Mouse (Mus musculus): ENCODE data around the gene Ttc26. TPM values are rescaled to one million over a fixed set of nuclear protein-coding genes. Genes with fewer than 3 reads are reported as not detected.
A peak's percentile ranks its signal among the peaks of the same experiment; 100 is the strongest.

Gene Ttc26
- total and polyA plus RNA-seq, 3 experiments, result 1.4 to 2.1 TPM; not detected in 1

GRCm38 (mm10) chr6:38351930-38352329 is 29.3 kb upstream of the Ttc26 start:
- TF ChIP-seq KAT2A (conservative IDR thresholded peaks at IDR 0.05; ENCODE audit: low read depth, low read length) (peak; percentile 45; the same call in 1 of the 2 replicates), ZNF384 (IDR thresholded peaks at IDR 0.05; ENCODE audit: low read depth, low read length) (peak; percentile 81), GABPA (IDR thresholded peaks at IDR 0.05; ENCODE audit: low read depth, low read length) (no peak), POLR2AphosphoS5 (IDR thresholded peaks at IDR 0.05; ENCODE audit: borderline replicate concordance, low read depth, low read length) (no peak), TAL1 (IDR thresholded peaks at IDR 0.05; ENCODE audit: low read length) (no peak), TBP (IDR thresholded peaks at IDR 0.05; ENCODE audit: low read depth, low read length) (peak; percentile 59; the same call in 1 of the 2 replicates), SIN3A (IDR thresholded peaks at IDR 0.05; ENCODE audit: low read length) (peak; percentile 78), ETS1 (IDR thresholded peaks at IDR 0.05; ENCODE audit: low read depth, low read length) (peak; percentile 73; the same call in 1 of the 2 replicates), MYC (IDR thresholded peaks at IDR 0.05; ENCODE audit: low read depth, low read length) (peak; percentile 78), UBTF (IDR thresholded peaks at IDR 0.05; ENCODE audit: borderline replicate concordance, insufficient read depth, low read depth, low read length) (no peak), MAZ (IDR thresholded peaks at IDR 0.05; ENCODE audit: low read depth, low read length) (no peak), RCOR1 (IDR thresholded peaks at IDR 0.05; ENCODE audit: low read depth, low read length) (peak; percentile 71), GATA1 (IDR thresholded peaks at IDR 0.05; ENCODE audit: low read depth, low read length) (peak; percentile 57), MAX (IDR thresholded peaks at IDR 0.05; ENCODE audit: low read length) (no peak; the same call in 1 of the 2 replicates), POLR2A (IDR thresholded peaks at IDR 0.05; ENCODE audit: control insufficient read depth in 1 of 2, insufficient read depth in 1 of 2, low read depth in 1 of 2, low read length in 2 of 2, poor library complexity in 1 of 2) (no peak), ELF1 (IDR thresholded peaks at IDR 0.05; ENCODE audit: low read depth, low read length) (peak; percentile 85), TCF12 (IDR thresholded peaks at IDR 0.05; ENCODE audit: low read depth, low read length) (peak; percentile 43; the same call in 1 of the 2 replicates), ZMIZ1 (IDR thresholded peaks at IDR 0.05; ENCODE audit: low read depth, low read length) (0 out of 2 replicates have a peak, but pooled peaks have one; percentile 5), CHD1 (IDR thresholded peaks at IDR 0.05; ENCODE audit: low read depth, low read length) (no peak), MEF2A (IDR thresholded peaks at IDR 0.05; ENCODE audit: extremely low read depth, insufficient replicate concordance, low read depth, low read length, poor library complexity, severe bottlenecking) (no peak), POLR2AphosphoS2 (IDR thresholded peaks at IDR 0.05; ENCODE audit: low read length) (no peak), ZC3H11A (IDR thresholded peaks at IDR 0.05; ENCODE audit: low read depth, low read length) (no peak), NELFE (IDR thresholded peaks at IDR 0.05; ENCODE audit: low read depth, low read length) (no peak; the same call in 1 of the 2 replicates), EP300 (IDR thresholded peaks at IDR 0.05; ENCODE audit: low read depth in 1 of 2, low read length in 2 of 2) (peak; percentile 51 to 78), USF1 (IDR thresholded peaks at IDR 0.05; ENCODE audit: low read depth, low read length) (no peak), MYB (IDR thresholded peaks at IDR 0.05; ENCODE audit: low read depth, low read length) (no peak), BHLHE40 (IDR thresholded peaks at IDR 0.05; ENCODE audit: borderline replicate concordance, low read depth, low read length) (no peak), HCFC1 (IDR thresholded peaks at IDR 0.05; ENCODE audit: low read depth, low read length) (peak; percentile 71; the same call in 1 of the 2 replicates), JUND (IDR thresholded peaks at IDR 0.05; ENCODE audit: low read depth, low read length) (0 out of 2 replicates have a peak, but pooled peaks have one; percentile 10), NRF1 (IDR thresholded peaks at IDR 0.05; ENCODE audit: insufficient read depth, low read depth, low read length, poor library complexity, severe bottlenecking) (no peak)
- Histone ChIP-seq H3K9me3 (replicated peaks; ENCODE audit: insufficient read depth, low read length) (no peaks in the 10 kb centered on the region), H3K9ac (ENCODE audit: control insufficient read depth, low read depth, low read length, poor library complexity, severe bottlenecking) (peak overlapping the region; percentile 90), H3K79me2 (ENCODE audit: control insufficient read depth, insufficient read depth, low read length, poor library complexity) (peaks cover 62% of the 10 kb centered on the region), H3K27me3 (ENCODE audit: control insufficient read depth in 1 of 2, insufficient read depth in 2 of 2, low read length in 2 of 2) (no peaks in the 10 kb centered on the region), H3K27ac (ENCODE audit: control insufficient read depth, low read depth, low read length) (peak overlapping the region; percentile 92), H3K4me1 (ENCODE audit: control insufficient read depth in 1 of 2, insufficient read depth in 2 of 2, low read length in 2 of 2) (peaks cover 0 to 26% of the 10 kb centered on the region in 2 experiments; a peak in 3 of 4 replicates), H3K4me3 (ENCODE audit: control insufficient read depth in 1 of 2, insufficient read depth in 1 of 2, low read depth in 2 of 2, low read length in 2 of 2) (peak overlapping the region; percentile 93 to 97), H3K36me3 (ENCODE audit: control insufficient read depth in 1 of 2, insufficient read depth in 2 of 2, low read length in 2 of 2) (peaks cover 12 to 32% of the 10 kb centered on the region in 2 experiments)
- peak; percentile 88 for DNase-seq (ENCODE audit: low read depth, low spot score)
